Mouse (Mus musculus) adipocyte (in vitro differentiated cells): ENCODE results near the gene Catsperg1.
"Not testable (repeated sequence)": the region's sequence is repeated elsewhere in the genome, so short reads cannot be mapped to it uniquely, and the experiment has no call there.

Source experiments
- DNase-seq: peaks from one replicate; pipeline ENCODE4 v3.0.0-alpha.2; 2016; ENCODE audit warnings: low spot score

Gene Catsperg1

DNA sequence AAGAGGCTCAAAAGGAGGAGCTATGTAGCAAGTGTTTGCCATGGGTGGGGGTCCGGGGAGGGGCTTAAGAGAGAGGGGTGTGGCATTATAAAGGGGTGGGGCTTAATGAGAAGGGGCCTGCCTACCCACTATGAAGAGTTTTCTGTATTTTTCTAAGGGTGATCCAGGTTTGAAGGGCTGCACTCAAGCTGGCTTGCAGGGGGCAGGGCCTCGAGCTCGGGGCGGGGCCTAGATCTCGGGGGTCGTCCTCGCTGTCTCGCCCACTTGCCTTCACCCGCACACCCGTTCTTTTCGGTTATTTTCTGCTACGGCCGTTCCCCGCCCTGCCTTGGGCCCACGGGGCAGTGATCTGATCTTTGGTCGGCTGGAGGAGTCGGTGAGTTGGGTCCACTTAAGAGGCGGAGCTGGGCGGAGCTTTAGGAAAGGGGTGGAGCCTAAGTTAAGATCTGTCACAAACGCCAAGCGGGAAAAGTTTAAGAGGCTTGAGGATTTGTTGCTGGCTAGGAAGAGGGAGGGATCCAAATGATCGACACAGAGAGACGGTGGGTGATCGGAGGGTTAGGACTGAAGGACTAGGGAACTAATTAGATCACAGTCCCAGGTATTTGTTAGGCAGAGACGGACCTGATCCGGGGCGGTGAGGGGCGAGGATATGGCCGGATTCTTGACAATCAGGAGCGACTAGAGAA lies 43.6 kb downstream of the Catsperg1 start, which contains the start of the genes Ggn and Spred3:
Ggn (plus strand) TSS at position 145 of the 689 bp plus-strand sequence.
Spred3 (minus strand) TSS at position 346 of the 689 bp plus-strand sequence.
- DNase-seq, result peak; percentile 75

DNA sequence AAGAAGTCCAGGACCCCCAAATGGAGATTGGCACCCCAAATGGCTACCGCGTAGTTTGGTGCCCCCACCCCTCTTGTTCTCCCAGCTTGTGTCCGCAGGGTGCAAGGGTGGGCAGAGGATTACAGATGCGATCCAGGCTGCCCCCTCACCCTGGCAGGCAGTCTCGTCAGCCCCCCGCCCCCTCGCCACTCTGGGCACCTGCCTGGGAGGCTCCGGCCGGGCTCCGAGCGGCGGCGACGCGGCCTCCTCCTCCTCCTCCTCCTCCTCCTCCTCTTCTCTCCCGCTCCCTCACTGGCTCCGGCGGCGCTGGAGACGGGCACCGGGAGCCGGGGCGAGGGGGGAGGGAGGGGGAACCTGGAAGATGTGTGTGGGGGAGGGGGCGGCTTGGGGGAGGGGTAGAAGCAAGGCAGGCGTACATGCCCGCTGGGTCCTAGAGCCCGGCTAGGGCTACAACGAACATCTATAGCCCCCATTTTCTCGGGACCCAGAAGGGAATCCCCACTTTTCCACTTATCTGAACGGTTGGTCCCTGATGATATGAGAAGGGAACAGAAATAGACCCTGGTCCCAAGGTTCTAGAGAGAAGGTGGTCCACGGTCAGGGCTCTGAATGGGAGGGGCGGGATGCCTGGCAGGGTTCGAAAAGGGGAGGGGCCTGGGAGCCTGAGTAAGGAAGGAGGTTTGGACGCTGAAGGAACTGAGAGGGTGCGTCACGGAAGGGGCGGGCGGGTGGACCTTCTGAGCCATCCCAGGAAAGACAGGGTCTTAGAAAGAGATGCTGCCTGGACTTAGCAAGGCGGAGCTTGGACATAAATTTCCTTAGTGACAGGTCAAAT lies 44.4 kb downstream of the Catsperg1 start:
- DNase-seq, result peak; percentile 75

DNA sequence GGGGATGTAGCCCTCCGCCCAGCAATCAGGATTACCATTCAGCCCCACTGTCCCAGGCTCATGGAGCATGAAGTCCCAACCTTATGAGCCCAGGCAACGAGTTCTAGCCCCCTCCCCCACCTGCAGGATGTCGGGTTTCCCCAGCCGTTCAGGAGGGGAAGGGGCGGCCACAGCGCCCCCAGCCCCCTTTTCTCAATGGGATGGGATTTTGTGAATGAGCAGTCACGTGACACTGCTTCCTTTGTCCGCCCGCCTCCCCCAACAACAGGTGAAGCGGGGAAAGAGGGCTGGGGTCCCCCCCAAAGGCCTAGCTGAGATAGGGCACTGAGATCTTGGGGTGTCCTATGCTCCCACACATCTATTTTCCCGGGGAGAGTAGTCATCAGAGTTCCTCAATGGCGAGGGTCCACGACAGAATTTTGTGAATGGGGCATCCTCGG lies 45.0 kb downstream of the Catsperg1 start:
- DNase-seq, result no peak

DNA sequence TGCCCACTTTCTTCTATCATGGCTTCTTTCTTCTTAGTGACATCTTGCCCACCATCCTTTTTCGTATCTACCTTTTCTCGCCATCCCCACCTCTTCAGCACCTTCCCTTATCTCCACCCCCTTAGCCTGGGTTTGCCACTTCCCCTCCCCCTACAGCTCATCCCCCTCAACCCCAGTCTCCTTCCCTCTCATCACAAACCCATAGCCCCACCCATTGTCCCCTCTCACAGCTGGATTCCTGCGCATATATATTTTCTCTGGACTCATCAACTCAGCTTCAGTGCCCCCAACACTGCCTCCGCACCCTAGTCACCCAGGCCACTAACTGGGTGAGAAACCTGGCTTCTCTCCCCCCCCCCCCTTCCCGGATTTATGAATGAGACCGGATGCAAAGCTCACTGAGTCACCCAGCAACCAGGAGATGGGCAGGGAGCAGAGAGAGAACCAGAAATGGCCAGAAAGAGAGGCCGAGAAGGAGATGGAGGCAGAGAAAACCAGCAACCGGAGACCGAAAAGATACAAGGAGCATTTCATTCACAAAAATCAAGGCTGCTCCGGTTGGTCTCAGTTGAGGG lies 45.6 kb downstream of the Catsperg1 start:
- DNase-seq, result no peak

DNA sequence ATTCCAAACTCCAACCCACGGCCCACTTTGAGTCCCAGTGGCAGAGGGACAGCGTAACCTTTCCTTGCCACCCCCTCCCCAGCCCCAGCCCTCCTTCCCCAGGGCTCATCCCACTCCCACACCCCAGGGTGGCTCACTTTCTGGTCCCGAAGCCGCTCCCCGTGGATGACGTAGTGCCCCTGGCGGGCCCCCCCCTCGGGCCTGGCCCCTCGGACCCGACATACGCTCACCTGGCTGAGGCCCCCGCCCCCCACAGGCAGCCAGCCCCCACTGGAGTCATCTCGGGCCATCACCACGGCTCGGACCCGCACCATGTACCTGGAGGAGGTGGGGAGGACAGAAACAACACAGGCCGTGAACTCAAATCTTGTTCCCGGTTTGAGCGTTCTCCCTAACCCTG lies 46.2 kb downstream of the Catsperg1 start:
- no peak for DNase-seq

- no peak for DNase-seq
These were observed 50.9 kb downstream of the Catsperg1 start for GRCm38 (mm10) chr7:29162750-29163525.

GRCm38 (mm10) chr7:29162294-29162693 lies 51.5 kb downstream of the Catsperg1 start:
- DNase-seq, result no peak

DNA sequence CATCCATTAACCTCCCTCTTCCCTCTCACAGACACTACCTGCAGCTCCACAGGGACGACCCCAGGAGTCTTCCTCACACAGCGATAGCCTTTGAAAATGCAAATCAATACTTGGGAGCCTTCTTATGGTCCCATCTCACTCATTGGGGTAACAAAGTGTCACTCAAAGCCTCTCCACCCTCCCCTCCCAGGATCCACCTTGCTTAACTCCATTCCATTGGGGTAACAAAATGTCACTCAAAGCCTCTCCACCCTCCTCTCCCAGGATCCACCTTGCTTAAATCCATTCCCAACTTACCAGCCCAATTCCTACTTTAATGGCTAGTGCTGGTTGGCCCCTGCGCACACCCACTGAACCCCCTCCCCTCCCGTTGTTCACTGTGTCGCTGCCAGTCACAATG lies 55.6 kb downstream of the Catsperg1 start:
- DNase-seq, result no peak

- peak; percentile 48 for DNase-seq
These were observed 57.7 kb downstream of the Catsperg1 start, which contains the start of gene Fam98c for GRCm38 (mm10) chr7:29155838-29156782. Fam98c (minus strand) TSS chr7:29156234.

DNA sequence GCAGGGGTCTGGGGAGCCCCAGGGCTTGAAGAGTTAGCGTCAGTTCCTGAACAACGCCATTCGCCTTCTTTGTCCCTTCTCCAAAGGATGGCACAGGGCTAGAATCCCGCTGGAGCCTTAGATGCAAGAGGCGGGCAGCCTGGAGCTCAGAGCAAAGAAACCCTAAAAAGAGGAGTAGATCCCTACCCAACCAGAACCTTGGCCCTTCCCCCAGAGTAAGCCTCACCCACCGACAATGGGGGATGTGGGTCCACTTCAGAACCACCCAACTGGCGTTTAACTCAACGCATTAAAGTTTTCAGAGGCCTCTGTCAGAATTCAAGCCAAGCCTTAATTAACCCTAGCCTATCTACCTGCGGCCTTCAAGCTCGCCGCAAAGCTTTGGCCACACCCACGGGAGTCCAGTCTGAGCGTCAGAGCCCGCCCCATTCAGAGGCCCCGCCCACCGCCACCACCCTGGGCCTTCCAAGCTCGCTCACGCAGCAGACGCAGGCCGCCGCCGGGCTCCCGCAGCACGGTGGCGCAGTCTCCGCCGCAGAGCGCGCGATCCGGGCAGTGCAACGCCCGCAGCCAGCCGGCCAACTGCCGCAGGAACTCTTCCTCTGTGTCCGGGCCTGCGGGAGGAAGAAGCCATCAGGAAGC lies 58.5 kb downstream of the Catsperg1 start:
- peak; percentile 59 for DNase-seq

- no peak for DNase-seq
These were observed 59.7 kb downstream of the Catsperg1 start for GRCm38 (mm10) chr7:29154018-29154720.

DNA sequence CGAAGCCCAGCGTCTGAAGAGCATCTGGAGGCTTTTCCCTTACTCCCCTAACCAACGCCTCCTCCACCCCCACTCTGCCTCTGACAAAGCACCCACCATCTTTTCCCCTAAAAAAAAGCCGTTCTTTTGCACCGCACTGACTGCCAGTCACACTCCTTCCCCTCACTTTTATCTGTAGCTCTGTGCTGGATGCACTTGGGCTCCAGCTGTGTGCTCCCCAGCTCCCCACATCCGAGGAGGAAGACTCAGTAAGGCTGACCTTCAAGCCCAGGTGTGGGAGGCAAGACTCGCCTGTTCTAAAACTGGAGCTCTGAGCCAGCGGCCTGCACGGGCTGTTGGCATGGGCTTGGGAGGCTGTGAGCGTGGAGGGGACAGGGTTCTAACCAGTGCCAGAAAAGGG lies 62.3 kb downstream of the Catsperg1 start:
- no peak for DNase-seq

DNA sequence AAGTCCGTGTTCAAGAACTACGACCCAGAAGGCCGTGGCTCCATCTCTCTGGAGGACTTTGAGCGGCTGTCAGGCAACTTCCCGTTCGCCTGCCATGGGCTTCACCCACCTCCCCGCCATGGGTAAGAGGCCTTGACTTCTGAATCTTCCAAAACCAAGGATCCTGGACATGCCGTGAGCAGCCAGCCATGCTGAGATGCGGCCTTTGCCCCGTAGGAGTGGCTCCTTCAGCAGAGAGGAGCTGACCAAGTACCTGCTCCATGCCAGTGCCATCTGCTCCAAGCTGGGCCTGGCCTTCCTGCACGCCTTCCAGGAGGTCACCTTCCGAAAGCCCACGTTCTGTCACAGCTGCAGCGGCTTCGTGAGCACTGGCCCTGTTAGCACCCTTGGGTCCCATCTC lies 65.1 kb downstream of the Catsperg1 start:
- no peak for DNase-seq

DNA sequence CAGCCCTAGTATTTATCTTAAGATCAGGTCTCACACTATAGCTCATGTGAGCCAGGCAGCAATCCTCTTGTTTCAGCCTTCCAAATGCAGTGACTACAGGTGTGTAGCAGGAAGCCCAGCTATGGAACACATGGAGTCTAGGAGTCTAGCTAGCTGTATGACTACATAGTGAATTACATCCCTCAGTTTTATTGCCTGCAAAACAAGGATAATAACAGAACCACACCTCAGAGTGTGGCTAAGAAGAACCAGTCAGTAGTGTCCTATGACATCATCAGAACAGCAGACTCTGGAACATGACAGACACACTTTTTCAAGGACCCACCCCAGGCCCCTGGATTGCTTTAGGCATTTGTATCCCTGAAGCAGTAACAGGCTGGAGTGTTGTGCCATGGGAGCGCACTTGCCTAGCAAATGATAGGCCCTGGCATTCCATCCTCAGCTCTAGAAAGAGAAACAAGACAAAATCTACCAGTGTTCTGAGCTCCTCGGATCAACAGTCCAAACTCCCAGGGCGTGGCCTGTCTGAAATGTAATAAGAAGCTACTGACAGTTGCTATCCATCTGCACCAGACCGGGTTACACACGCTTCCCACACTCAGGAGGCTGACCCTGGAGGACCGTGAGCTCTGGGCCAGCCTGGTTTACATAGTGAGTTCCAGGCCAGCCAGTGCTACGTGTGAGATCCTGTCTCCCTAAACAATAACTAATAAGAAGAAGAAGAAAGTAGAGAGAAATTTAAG lies 67.0 kb downstream of the Catsperg1 start:
- DNase-seq, result no peak

- DNase-seq, result no peak
These were observed 69.8 kb downstream of the Catsperg1 start for GRCm38 (mm10) chr7:29144006-29144405.

GRCm38 (mm10) chr7:29141416-29141815 lies 72.4 kb downstream of the Catsperg1 start:
- no peak for DNase-seq

DNA sequence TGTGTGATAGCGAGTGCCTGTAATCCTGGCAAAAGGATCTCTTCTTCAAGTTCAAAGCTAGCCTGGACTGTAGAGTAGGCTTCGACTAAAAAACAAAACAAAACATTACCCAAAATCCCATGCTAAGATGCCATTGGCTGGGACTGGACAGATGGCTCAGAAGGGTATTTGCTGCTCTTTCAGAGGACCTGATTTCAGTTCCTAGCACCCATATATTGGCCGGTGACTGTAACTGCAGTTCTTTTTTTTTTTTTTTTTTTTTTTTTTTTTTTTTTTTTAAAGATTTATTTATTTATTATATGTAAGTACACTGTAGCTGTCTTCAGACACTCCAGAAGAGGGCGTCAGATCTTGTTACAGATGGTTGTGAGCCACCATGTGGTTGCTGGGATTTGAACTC lies 74.6 kb downstream of the Catsperg1 start:
- not testable (repeated sequence) for DNase-seq

GRCm38 (mm10) chr7:29137429-29137828 lies 76.4 kb downstream of the Catsperg1 start:
- DNase-seq, result no peak
